Mouse (Mus musculus) retina, embryonic 14.5 days (tissue): ENCODE measurements around the gene Atp10b.
"Not testable (repeated sequence)": the region's sequence is repeated elsewhere in the genome, so short reads cannot be mapped to it uniquely, and the experiment has no call there.

Experiments
- DNase-seq: peaks from one replicate; pipeline ENCODE4 v3.0.0-alpha.2; 2015; ENCODE audit warnings: low spot score

Atp10b gene

DNA sequence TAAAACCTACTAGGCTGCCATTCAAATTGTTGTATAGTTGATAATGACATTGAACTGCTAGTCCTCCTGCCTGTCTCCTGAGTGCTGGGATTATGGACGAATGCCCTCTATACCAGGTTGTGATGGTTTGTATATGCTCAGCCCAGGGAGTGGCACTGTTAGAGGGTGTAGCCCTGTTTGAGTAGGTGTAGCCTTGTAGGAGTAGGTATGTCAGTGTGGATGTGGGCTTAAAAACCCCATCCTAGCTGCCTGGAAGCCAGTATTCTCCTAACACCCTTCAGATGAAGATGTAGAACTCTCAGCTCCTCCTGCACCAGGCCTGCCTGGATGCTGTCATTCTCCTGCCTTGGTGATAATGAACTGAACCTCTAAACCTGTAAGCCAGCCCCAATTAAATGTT, at the start of gene Atp10b:
Atp10b (plus strand) TSS at position 301 of the 400 bp plus-strand sequence.
- no peak for DNase-seq

DNA sequence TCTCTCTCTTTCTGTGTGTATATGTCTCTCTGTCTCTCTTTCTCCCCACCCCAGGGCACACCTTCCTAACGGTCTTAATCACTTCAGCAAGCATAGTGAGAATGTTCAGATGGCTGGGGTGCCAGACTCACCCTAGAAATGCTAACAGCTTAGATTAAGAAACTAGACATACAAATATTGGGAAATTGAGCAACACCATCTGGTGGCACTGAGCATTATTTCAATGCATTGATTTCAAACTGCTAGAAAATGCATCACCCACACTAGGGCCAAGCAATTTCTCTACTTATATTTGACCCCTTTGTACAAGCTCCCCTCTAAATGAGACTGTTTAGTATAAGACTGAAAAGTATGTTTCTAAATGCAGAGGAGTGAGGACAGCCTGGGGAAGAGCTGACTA, 48.3 kb upstream of the Atp10b start:
- DNase-seq = no peak

DNA sequence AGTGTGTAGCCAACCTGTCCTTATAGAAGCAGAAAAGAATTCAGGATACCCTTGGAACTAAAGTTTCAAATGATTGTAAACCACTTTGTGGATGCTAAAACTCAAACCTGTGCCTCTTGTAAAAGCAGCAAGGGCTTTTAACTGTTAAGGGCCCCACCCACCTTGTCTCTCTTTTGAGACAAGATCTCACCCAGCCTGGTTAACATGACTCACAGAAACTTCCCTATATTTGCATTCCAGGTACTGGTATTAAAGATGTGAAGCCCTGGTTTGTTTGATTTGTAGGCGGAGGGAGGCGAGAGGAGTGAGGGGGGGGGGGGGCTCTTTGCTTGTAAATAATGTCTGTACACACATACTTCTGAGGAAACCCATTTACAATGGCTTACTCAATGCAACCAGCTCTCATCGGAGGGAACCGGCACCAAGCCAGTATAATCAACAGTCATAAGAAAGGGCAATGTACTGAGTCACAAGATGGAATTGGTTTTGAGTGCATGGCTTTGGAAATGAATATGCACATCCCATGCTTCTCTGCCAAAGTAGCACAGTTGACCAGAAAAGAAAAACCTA, 23.7 kb upstream of the Atp10b start:
- no peak for DNase-seq

DNA sequence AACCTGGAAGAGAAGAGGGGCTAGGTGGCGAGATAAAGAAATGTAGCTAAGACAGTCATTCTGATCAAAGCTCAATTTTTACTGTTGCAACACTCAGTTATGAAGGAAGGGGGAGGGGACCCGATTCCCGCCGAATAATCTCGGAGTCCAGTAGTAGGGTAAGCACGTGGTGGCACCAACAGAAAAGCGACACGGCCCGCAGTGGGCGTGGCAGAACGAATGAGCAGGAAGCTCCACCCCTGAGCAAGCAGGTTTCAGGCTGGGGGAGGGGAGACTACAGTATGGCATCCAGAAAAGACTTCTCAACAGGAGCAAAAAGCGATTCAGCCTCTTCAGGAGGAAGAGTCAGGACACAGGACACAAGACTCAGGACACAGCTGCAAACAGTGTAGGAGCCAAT, 23.1 kb upstream of the Atp10b start:
- DNase-seq = not testable (repeated sequence)

- DNase-seq = no peak
Measured at GRCm38 (mm10) chr11:43141296-43141695, 8.4 kb upstream of the Atp10b start.

GRCm38 (mm10) chr11:43142811-43143210, 6.9 kb upstream of the Atp10b start:
- no peak for DNase-seq

DNA sequence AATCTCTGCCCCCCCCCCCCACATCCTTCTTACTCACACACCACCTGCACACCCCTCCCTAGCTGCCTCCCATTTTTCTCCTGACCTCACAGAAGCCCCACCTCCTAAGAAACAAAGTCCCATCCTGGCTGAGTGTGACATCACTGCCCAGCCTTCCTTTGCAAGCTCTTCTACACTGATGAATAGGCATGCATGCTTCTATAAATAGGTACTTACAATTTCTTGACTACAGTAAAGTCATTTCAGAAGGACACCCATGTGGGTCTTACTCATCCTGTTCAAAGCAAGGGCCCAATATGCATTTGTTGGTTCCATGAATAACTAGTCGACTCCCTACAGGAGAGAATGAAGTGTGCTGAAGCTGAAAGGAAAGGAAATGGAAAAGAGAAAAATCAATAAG, 5.5 kb upstream of the Atp10b start:
- DNase-seq = no peak

GRCm38 (mm10) chr11:43144882-43145281, 4.8 kb upstream of the Atp10b start:
- not testable (repeated sequence) for DNase-seq

GRCm38 (mm10) chr11:43147380-43147779, 2.3 kb upstream of the Atp10b start:
- DNase-seq = no peak

DNA sequence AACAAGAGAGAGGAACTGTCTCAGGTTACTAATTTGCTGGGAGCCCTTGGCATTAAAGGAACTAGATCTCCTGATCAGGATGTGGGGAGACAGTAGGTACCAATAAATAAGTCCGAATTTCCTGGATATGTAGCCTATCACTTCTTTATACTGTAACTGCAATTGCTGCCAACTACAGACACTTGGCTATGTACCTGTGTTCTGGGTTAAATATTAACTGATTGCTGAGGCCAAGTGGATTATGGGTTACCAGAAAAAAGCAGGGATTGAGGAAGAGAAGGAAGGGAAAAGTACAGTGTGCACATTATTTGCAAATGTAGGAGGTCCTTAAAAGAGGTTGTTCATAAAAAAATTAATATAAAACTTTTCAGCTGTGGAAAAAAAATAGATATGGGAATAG, 1.3 kb upstream of the Atp10b start:
- no peak for DNase-seq

GRCm38 (mm10) chr11:43155004-43155403, 5.3 kb downstream of the Atp10b start:
- no peak for DNase-seq

DNA sequence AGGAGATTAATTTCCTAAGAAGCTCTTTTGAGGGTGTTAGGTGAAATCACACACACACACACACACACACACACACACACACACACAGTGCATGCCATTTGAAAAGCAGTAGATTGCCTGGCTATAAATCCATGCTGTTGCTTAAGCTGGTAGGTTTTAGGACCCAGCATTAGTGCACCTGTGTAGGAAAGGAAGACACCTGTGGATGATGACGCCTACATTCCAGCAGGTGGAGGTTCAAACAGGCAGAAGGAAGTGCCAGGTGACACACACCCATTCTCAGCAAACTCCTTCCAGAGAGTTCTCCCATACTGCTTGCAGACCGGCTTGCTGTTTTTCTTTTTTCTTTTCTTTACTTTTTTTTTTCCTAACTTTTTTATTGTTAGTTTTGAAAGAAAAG, 5.7 kb downstream of the Atp10b start:
- DNase-seq = no peak

DNA sequence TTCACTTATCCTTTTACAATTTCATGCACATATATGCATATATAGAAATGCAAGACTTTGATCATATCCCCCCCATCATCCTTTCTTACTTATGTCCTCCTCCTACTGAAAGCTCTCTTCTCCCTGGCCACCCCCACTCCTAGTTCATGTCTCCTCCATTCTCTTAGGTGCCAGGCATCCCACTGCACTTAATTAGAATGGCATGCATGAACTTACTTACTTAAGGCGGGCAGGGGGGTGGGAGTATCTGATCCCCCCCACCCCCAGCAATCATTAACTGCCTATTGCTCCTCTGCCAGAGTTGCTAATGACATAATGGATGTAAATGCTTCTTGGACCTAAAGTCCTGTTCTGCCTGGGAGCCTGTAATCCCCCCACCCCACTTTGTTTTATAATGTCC, 9.1 kb downstream of the Atp10b start:
- DNase-seq = no peak

DNA sequence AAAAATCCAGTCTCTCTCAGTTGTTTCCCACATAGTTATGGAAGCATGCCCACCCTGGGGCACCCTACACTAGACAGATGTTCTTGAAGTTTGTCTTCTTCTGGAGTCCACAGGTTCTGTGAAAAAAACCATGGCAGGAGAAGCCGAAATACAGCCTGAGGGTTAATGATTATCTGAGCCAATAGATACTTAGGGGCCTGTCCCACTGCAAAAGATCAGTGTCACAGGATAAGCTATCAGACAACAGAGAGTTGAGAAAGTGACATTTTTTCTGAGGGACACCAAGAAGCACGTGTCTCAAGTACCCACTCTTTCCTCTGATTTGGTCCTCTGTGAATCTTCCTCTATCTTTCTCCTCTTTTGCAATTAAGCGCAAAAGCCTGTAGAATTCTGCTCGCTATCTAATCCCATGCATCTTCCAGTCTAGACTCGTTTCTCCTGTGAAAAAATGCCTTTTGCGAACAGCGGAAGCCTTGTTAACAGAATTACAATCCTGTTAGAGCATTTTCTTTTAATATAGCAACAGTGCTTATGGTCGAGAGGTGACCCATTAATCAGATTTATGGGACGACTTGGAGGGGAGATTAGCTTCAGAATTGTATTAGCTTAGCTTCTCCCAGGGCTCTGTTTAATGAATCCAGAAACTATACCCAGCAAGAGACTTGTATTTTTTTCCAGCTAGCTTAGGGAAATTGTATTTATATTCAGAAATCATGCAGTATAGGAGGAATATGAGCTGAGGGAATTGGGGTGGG, 10.7 kb downstream of the Atp10b start:
- DNase-seq = no peak

DNA sequence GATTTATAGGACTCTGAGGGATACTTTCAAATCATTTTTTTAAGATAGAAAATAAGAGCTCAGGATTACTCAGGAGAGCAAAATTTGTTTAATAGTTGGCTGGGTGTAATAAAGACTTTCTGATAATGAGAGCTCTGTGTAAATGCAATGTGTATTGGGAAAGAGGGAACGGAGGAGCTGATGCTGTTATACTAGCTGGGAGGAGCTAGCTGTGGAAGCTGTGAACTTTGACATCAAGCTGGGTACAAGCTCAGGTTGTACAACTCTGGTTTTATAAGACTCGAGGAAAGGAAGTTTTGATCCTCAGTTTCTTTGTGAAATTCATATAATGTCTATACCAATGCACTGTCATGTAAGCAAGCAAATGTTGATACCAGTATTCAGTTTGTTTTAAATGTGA, 20.9 kb downstream of the Atp10b start:
- no peak for DNase-seq

DNA sequence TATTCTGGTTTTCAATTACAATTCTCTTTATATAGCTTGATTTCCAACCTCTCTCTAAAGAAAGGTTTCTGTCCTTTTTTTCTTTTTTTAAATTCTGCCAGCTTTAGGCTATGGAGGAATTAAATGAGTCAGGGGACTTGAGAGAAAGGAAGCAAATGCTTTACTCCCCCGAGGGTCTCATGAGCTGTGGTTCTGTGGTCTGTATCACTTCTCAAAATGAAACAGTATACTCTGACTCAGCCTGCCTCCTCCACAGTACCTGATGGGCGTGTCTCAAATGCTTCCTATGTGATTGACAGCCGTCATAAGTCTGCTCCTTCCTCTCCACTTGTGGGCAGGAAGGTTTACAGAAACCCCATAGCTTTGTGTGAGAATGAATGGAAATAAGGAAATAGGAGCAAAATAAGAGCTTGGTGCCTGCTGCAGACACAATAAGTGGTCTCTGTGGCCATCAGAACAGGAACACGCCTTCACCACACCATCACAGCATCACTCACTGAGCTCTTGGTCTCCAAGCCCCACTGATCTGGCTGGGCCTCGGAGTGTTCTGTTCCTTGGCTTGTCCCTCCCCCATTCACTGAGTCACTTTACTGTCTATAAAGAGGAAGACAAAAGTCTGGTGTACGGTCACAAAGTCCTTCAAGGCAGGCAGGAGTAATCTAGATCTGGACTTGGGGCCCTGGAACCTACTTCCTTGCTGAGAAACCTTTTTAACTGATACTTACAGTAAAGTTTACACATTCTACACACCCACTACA, 24.9 kb downstream of the Atp10b start:
- DNase-seq = no peak

GRCm38 (mm10) chr11:43182401-43182800, 32.7 kb downstream of the Atp10b start:
- DNase-seq = no peak

- no peak for DNase-seq
Measured at GRCm38 (mm10) chr11:43182816-43183215, 33.1 kb downstream of the Atp10b start.

GRCm38 (mm10) chr11:43183457-43183856, 33.8 kb downstream of the Atp10b start:
- DNase-seq = no peak

DNA sequence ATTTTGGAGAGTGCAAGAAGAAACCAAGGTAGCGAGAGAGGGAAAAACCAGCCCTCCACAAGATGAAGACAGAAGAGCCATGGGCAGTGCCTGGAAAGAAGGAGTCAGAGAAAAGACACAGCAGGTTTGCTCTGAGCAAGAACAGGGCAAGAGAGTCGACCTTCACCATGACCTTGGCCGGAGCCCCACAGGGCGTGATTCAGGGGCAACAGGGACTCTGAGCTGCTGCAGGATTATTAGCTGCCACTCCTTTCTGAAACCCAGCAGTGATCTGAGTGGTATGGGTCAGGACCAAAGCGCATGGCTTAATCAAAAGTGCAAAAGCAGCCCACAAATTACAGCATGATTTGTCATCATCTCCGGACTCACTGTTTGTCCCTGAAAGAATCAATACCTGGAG, 36.6 kb downstream of the Atp10b start:
- DNase-seq = no peak

DNA sequence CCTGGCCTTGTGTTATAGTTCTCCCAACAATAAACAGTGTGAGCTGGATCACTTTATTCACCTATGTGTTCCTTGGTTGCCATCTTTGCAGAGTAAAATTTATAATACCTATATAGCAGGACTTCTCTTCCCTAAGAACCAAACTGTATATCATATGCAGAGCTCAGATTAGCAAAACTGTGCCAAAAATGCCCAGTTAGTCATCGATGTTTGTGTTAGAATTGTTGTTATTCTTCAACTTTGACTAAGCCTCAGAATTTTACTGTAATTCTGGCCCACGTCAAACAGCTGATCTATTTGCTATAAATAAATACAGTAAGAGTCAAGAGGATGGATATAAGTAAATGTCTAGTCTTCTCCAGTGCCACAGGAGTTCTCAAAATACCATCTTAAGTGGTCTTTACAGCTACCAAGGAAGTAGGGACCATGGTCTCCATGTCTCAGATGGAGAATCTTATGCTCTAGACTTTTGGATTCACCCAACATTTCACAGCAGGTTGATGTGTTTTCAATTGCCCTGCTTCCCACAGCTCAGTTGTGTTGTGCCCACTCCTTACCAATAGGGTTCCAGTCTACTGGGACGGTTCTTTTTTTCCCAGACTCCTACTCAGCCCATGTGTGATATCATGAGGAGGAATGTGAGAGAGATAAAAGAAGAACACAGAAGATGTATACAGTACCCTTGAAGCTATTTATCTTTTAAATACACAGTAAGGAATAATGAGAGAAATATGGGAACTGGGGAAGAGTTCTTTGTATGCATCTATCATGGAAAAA, 40.3 kb downstream of the Atp10b start:
- DNase-seq = no peak

DNA sequence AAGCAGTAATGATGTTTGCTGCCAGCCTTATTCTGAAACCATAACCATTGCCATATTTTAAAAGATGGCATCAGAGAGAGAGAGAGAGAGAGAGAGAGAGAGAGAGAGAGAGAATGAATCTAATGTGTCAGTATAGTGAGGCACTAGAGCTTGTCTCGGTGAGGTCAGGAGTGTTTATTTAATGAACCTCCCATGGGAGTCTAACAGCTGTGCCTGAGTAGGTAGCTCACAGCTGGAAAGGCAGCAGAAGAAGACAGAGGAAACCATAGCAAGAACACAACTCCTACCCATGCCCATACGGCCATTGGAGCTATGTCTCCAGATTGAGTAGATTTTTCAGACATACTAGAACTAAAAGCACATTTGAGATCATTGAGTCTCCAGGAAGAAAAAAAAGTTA, 49.1 kb downstream of the Atp10b start:
- DNase-seq = no peak
